Mouse (Mus musculus) urinary bladder, adult 2 months (tissue): ENCODE data around the gene Asb7. TPM values are rescaled to one million over a fixed set of nuclear protein-coding genes. Genes with fewer than 3 reads are reported as not detected.

Experiments
- DNase-seq: peaks from one replicate; pipeline ENCODE4 v3.0.0; 2022; ENCODE audit warnings: low spot score
- polyA plus RNA-seq: library from polyadenylated mRNA; depleted of rRNA; stranded (reverse); fragments of >200 nt; gene quantifications from 2 replicates; pipeline ENCODE4 v1.2.3, GENCODE M21; 2012; rRNA removed

The Asb7 gene
- polyA plus RNA-seq, 1 experiment, result 8.0 TPM

DNA sequence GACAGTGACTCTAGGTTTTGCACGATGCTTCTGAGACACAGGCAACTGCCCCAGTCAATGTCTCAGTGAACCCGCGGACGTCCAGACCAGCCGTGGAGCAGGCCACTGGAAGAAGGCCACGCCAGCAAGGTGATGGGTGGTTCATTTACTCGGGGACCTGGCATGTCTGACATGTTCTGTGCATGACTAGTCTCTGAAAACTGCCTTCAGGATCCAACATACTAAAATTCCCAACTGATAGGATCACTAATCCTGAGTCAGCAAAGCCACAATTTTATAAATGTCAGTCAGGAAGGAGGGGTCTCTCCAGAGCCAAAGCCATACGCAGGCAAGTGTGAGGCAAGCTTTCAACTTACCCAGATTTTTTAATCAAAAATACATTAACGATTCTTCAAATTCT is 35.8 kb downstream of the Asb7 start:
- DNase-seq, result no peak

DNA sequence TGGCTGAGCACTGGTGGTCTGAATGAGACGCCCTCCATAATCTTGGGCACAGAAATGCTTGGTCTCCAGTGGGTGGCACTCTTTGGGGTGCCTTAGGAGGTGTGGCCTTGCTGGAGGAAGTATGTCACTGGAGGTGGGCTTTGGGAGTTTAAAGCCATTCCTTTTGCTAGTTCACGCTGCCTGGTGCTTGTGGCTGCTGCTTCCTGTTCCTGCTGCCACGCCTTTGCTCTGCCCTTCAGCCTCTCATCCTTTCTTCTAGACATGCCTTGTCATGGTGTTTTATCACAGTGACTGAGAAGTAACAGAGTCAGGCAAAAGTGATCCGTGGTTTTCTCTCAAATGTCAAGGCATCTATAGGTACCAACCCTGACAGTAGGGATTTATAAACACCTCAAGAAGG is 37.2 kb downstream of the Asb7 start:
- no peak for DNase-seq

DNA sequence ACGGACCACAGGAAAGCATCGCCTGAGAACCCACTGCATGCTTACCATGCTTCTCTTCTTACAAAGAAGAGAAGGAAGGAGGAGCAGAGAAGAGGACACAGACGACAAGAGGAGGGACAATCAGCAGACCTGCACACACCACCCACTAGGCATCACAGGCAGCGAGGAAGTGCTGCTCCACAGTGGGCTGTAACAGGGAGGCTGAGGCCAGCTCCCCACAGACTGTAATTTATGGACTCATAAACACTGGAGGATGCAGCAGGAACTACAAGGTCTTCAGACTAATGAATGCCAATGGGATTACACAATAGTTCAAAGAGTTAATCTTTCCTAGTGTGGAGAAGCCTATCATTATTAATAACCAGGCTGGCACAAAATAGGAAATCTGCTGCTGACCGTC is 38.5 kb downstream of the Asb7 start:
- no peak for DNase-seq

DNA sequence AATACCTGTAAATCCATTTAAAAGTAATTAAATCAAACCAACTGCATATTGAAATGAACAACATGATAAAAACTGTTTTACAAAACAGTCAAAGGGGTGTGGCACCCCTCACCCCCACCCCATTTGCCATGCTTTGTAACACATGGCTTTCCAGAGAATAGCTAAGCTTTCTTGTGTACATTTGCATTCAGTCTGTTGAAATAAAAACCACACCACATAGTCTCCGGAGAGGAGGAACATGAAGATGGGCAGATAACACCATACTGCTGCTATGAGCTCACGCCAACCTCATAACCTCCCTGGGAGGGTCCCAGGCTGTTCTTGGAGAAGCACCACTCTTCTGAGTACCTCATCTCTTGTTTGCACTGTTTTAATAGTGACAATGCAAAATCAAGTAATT is 40.2 kb downstream of the Asb7 start:
- DNase-seq, result no peak

DNA sequence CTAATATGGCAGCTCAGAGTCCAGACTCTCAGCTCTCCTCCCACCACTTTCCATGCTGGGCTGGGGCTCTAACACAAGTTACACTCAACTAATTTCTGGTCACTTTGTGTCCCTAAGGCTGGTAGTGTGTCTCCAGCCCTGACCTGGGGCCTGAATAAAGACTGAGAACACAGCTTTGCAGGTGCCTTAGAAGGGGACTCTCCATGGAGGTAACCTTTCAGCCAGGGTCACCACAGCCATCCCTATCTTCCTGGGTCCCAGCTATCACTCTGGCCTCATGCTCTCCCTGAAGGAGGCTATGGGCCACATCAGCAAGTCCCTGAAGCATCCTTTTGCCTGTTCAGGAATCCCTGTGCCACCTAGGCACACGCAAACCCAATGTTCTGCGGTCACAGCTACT is 43.7 kb downstream of the Asb7 start:
- no peak for DNase-seq

DNA sequence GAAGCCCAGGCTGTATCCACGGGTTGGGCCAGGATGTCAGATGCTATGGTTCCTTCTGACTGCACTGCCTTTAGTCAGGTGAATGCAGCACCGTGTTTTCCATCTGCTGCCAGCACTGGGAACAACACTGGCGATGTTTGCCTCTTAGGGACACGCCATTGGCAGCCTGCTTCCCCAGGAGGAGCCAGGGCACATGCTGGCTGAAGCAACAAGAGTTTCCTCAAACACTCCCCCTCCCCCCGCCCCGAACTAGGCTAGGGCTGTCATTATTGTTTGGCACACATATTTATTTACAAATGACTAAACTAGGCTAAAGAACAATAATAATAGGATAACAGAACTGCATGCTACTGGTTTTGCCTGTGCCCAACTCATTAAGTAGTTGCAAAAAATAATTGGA is 56.0 kb downstream of the Asb7 start:
- no peak for DNase-seq

DNA sequence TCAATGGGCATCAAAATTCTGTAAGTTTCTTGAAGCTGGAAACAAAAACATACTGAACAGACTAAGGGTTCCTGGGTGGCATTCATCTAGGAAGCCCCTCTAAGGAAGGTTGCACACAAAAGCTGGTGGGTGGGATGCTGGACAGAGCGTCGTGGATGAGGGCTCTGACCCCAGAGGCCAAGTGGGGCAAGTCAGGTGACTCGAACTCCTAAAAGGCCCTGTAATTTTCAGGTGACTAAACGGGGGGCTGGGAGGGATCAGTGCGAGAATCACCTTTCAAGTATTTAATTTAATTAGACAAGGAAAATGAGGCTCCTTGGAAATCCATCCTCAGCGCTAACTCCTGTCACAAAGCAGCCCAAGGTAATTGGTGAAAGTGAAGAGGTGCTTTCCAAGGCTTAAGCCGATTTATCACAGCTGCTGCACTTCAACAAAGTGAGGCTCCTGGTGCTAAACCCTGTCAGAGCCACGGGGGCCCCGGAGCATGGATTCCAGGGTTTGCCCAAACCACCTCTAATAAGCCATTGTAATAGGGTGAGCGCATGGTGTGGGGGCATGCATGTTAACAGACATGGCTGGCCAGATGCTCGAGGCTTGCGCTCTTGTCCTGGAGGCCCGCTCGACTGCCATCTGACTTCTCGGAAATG is 59.1 kb downstream of the Asb7 start:
- no peak for DNase-seq

DNA sequence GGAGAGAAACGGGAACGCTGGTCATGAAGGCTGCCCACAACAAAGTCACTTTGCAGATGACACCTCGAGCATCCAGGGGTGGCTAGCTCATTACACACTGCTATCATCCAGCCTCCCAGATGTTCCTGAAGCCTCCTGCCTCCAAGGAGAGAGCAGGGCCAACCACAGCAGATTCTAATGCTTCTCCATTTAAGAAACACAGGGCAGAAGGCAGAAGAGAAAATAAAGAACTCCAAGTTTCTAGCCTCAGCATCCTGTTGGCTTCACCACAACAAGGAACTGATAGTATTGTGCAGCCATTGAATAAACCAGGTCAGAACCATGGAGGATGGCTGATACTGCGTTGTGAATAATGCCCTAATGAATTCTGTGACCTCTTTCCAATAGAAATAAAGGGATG is 60.0 kb downstream of the Asb7 start:
- DNase-seq, result no peak

DNA sequence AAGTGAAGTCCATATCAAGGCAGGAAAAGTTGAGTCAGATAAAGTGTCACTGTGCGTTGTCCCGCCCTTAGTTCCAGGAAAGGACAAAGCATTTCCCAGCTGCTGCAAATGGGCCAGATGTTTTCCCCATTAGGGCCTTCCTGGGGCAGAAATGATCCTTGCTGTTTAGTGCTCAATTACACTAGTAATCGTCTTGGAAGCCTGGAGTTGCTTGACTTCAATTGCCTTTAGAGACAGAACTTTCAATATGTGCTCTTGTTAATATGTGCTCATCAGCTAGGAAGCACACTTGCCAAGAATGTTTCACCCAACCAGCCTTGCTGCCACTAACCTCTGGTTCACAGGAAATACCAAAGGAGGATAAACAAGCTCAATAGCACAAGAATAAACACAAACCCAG is 66.0 kb downstream of the Asb7 start:
- no peak for DNase-seq

DNA sequence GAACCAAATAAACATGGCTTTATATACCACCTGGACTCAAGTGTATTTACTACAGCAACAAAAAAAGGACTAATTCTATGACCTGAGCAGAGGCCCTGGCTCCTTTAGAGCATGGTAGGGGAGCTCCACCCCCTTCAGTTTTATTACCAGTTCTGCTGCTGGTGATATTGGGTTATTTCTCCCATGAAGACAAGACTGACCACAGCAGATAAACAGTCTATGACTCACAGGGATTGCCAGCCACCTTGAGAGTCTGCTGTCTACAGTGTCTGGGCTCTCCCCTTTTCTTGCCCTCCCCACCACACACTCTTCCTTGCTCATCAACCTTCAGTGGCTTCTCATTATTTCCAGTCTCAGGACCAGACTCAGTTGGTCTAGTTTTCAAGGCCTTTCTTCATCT is 87.5 kb downstream of the Asb7 start:
- no peak for DNase-seq

DNA sequence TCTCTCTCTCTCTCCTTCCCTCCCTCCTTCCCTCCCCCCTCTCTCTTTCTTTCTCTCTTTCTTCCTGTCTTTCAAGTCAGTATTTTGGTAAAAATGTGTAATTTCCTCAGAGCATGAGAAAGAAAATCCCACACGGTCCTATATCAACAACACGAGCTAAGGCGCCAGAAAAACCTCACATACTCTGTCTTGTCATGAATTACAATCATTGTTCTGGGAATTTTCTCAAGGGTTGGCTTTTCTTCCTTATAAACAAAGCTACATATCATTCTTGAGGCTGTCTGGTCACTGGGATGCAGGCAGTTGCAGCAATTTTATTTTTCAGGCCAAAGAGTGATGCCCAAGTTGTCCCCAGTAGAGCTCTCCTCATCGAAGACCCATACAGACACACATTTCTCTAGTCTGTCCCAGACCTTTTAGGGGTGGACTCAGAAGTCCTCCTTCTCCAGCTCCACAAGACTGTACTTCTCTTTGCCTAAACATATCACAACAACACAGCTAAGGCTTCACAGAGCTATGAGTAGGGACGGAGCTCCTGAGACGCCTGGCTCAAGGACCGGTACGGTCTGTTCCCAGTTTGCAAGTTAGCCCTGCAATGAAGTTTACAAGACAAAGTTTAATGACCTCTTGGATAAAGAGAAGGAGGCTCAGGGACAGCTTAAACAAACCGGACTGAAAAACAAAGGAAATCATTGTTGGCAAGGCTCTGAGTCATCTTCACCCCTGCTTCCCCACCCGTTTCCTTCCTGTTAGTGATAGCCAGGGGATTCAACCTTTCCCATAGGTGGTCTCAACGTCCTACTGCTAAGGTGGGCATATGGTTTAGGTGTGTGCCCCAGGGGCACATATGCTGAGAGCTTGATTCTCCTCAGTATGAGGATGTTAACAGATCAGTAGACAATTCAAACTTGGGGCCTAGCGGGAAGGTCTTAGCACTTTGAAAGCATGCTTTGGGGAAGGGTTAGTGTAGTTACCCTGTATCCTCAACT is 88.5 kb downstream of the Asb7 start:
- DNase-seq, result no peak

DNA sequence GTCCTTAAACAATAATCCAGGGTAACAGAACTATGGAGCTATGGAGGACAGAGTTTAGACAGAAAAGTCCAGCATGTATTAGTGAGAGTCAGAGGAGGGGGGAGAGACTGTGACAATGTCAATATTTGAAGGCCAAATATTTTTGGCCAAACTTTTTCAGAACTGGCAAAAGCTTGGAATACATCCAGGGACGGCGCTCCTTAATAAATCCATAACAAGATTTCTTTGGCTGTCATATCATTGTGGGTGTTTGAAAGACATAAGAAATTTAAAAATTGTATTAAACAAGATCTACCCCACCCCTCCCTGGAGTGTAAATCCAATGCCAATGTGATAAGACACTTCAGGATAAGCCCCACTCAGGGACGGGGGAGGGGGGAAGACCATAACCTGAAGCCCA is 89.3 kb downstream of the Asb7 start:
- no peak for DNase-seq

DNA sequence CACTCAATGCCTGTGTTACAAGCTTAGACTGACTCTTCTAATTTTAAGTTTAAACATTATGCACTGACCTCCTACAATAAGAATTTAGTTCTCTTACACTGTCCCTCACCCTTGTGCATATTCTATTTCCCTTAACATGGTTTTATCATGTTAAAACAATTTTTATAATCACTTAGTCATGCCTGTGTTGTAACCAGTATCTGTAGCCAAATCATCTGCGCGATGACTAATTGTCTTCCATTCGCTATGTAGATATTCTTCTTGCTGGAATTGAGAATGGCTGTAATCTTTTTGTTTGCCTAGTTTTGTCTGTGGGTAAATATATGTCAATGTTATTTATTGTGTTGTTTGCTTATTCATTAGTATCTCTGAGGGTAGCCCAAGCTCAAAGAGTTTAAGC is 91.5 kb downstream of the Asb7 start:
- no peak for DNase-seq

Other genes starting within 250 kb of the Asb7 start
- gene Lins1, start 293 bp upstream of the Asb7 start, polyA plus RNA-seq, result 11.0 and 11.9 TPM in 2 replicates
- 39.6 and 50.1 TPM in 2 replicates for gene Cers3, start 53.9 kb upstream of the Asb7 start, polyA plus RNA-seq
- 2.1 and 3.7 TPM in 2 replicates for gene Adamts17, start 150.1 kb upstream of the Asb7 start, polyA plus RNA-seq